Mouse (Mus musculus): Measurements from ENCODE around the gene Themis2.

DNA sequence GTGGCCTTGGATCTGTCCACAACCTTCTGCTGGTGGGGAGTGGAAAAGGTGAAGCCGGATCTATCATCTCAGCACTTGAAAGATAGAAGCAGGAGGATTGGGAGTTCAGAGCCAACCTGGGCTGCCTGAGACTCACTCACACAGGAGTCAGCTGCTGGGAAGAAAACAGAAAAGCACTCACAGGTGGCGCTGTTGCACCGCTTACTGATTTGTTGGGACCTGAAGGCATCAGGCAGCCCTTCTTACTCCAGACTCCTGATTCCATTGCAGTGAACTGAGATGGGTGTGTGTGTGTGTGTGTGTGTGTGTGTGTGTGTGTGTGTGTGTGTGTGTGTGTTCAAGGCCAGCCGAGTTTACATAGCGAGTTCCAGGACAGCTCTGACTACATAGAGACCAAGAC is 19.4 kb downstream of the Themis2 start:
- TF ChIP-seq CTCF (IDR thresholded peaks at IDR 0.05; ENCODE audit: borderline replicate concordance, control insufficient read depth, extremely low read depth, insufficient read depth, low read length, poor library complexity) (0 out of 2 replicates have a peak, but pooled peaks have one; percentile 19), POLR2A (IDR thresholded peaks at IDR 0.05; ENCODE audit: control insufficient read depth, extremely low read depth, insufficient read depth, low read length, poor library complexity) (no peak)
